Mouse (Mus musculus) Patski (cell line): Measurements from ENCODE around the gene Cyp11a1. TPM values are rescaled to one million over a fixed set of nuclear protein-coding genes. Genes with fewer than 3 reads are reported as not detected.

Experiments
- ATAC-seq: fragments of 100-300 bp; one replicate; pipeline ENCODE4 v1.8.0; 2021
- CTCF ChIA-PET: fragments of 350-600 bp; sonication (Branson Sonifier 250); formaldehyde crosslinking; loops from one replicate; lab custom pipeline; 2022; ENCODE audit warnings: inconsistent platforms; lab: Charles Lee
- POLR2A ChIA-PET: fragments of 350-600 bp; sonication (Branson Sonifier 250); formaldehyde crosslinking; loops from one replicate; lab custom pipeline; 2022; ENCODE audit warnings: antibody characterized with exemption, inconsistent platforms; lab: Charles Lee
- DNase-seq: peaks from one replicate; pipeline ENCODE4 v3.0.0-alpha.2; 2011; ENCODE audit warnings: low read depth, low spot score
- H3K27me3 ChIP-seq: fragments of 371-371 bp; one replicate; pipeline ENCODE4 v1.5.1; 2021
- CTCF ChIP-seq: fragments of 100-300 bp; IDR thresholded peaks from one replicate; pipeline ENCODE4 v1.5.1; 2021
- in situ Hi-C: fragments of 300-500 bp; cut with MboI; formaldehyde crosslinking; loops from 3 replicates; pipeline ENCODE4 v1.11.1; 2018; ENCODE audit warnings: low pct_unique_long_range_greater_than_20kb, mixed read lengths
- polyA plus RNA-seq: library from polyadenylated mRNA; unstranded; gene quantifications from one replicate; pipeline ENCODE4 v1.2.3, GENCODE M21; 2021

Cyp11a1 gene
- polyA plus RNA-seq: 0.13 TPM

GRCm38 (mm10) chr9:58005753-58006461 is at the start of gene Cyp11a1:
TSS of gene Cyp11a1 (plus strand) at chr9:58006411.
- DNase-seq (no peak), ATAC-seq (no peak)
- peaks cover 1% of the 10 kb centered on the region for H3K27me3 ChIP-seq
- in situ Hi-C loops: no loop called here
- TF ChIP-seq CTCF: no peak
- CTCF ChIA-PET: no interaction called here
- POLR2A ChIA-PET: interaction anchor here (0.9 kb wide), 1 partner anchor 10 kb away, joined by 3 read pairs; no protein-coding TSS in a partner anchor

- DNase-seq (no peak), ATAC-seq (no peak)
- no peak for TF ChIP-seq CTCF
- no peaks in the 10 kb centered on the region for H3K27me3 ChIP-seq
- POLR2A ChIA-PET: interaction anchor here (0.9 kb wide), 1 partner anchor 25 kb away, joined by 4 read pairs; no protein-coding TSS in a partner anchor
- in situ Hi-C loops: no loop called here
- CTCF ChIA-PET: interaction anchor here (0.9 kb wide), 1 partner anchor 87 kb away, joined by 3 read pairs; no protein-coding TSS in a partner anchor
Measured at GRCm38 (mm10) chr9:57956838-57957236, 49.4 kb upstream of the Cyp11a1 start.

DNA sequence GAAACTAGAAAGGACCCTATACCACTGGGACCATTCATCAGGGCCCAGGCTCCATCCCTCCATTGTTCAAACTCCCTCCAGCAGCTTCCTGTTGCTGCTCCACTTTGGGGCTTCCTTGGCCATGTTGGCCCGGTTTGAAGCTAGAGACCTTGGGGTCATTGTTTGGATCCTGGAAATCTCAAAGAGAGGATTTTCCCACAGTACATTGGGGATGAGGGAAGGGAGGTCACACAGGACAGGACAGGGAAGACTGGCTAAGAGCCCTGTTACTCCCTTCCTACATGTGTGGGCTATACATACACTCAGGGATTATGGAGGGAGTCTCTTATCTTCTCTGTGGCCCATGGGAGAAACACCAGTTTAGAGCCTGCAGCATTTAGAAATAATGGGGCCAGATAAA is 47.6 kb upstream of the Cyp11a1 start:
- H3K27me3 ChIP-seq: no peaks in the 10 kb centered on the region
- ATAC-seq (no peak), DNase-seq (no peak)
- ChIA-PET CTCF (interaction anchor here (1.1 kb wide), 1 partner anchor 19 kb away, joined by 5 read pairs; the partner anchor contains the start of gene Sema7a), POLR2A (no interaction called here)
- in situ Hi-C loops: no loop called here
- TF ChIP-seq CTCF: no peak

DNA sequence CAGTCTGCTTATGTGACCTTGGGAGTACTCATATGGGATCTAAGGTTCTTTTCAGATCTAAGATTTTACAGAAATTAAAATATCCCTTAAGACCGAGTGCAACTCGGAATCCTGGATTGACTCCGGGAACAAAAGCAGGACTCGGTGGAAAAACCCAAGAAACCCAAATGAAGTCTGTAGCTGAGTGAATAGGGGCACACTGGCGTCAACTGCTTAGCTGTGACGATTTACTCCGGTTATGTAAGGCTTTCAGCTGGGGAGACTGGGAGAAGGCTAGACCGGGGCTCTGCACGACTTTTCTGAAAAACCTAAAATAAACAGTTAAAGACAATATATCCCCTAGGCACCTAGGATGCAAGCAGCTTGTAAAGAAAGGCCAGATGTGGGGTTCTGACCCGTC is 46.8 kb upstream of the Cyp11a1 start:
- ATAC-seq (no peak), DNase-seq (no peak)
- H3K27me3 ChIP-seq: no peaks in the 10 kb centered on the region
- in situ Hi-C loops: no loop called here
- CTCF ChIA-PET: interaction anchor here (1.1 kb wide), 1 partner anchor 20 kb away, joined by 5 read pairs; the partner anchor contains the start of gene Sema7a
- POLR2A ChIA-PET: no interaction called here
- no peak for TF ChIP-seq CTCF

DNA sequence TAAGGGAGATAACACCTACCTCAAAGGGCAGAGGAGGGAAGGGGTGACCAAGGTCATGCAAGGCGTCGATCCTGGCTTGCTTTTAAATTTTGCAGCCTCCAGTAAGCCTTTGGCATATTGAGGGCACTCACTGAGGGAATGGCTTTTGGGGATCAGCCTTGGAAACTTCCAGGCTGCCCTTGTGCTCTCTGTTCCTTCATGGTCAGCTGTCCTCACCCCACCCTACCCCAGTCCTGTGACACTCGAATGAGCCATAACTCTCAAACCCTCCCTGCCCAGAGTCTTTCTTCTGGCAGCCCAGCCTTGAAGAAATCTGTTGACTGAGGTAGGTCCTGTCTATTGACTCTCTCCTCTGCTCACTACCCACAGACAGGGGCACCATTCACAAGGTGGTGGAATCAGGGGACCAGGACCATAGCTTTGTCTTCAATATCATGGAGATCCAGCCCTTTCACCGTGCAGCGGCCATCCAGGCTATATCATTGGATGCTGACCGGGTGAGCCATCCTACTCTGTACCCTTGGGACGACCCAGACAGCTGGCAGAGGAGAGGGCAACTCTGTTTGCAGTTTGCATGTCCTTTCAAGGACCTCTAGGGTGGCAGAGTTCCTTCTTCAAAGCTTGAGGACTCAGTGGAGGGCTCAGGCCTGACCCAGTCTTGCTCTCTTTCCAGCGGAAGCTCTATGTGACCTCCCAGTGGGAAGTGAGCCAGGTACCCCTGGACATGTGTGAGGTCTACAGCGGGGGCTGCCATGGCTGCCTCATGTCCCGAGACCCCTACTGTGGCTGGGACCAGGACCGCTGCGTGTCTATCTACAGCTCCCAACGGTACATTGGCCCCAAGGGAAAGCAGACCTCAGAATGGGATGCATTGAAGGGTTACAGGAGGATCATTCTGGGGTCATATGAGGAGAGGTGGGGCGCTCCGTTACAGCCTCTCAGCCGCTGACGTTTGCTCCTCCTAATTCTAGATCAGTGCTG is 46.0 kb upstream of the Cyp11a1 start:
- DNase-seq (no peak), ATAC-seq (no peak)
- ChIA-PET POLR2A (no interaction called here), CTCF (interaction anchor here (1.0 to 1.1 kb wide), 3 partner anchors 20 to 31 kb away, joined by 3 to 5 read pairs (median 5); partner anchors contain the start of gene Sema7a)
- in situ Hi-C loops: no loop called here
- no peak for TF ChIP-seq CTCF
- H3K27me3 ChIP-seq: no peaks in the 10 kb centered on the region

DNA sequence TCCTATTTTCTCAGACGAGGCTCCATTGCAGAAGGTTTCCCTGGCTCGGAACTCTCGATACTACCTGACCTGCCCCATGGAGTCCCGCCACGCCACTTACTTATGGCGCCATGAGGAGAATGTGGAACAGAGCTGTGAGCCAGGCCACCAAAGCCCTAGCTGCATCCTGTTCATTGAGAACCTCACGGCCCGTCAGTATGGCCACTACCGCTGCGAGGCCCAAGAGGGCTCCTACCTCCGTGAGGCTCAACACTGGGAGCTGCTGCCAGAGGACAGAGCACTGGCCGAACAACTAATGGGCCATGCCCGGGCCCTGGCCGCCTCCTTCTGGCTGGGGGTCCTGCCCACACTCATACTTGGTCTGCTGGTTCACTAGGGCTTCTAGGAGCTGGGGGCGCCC is 45.0 kb upstream of the Cyp11a1 start:
- no peak for TF ChIP-seq CTCF
- DNase-seq: no peak
- CTCF ChIA-PET: interaction anchor here (1.0 kb wide), 1 partner anchor 30 kb away, joined by 3 read pairs; no protein-coding TSS in a partner anchor
- no peak for ATAC-seq
- POLR2A ChIA-PET: interaction anchor here (0.6 kb wide), 1 partner anchor 8 kb away, joined by 3 read pairs; no protein-coding TSS in a partner anchor
- in situ Hi-C loops: no loop called here
- H3K27me3 ChIP-seq: no peaks in the 10 kb centered on the region

DNA sequence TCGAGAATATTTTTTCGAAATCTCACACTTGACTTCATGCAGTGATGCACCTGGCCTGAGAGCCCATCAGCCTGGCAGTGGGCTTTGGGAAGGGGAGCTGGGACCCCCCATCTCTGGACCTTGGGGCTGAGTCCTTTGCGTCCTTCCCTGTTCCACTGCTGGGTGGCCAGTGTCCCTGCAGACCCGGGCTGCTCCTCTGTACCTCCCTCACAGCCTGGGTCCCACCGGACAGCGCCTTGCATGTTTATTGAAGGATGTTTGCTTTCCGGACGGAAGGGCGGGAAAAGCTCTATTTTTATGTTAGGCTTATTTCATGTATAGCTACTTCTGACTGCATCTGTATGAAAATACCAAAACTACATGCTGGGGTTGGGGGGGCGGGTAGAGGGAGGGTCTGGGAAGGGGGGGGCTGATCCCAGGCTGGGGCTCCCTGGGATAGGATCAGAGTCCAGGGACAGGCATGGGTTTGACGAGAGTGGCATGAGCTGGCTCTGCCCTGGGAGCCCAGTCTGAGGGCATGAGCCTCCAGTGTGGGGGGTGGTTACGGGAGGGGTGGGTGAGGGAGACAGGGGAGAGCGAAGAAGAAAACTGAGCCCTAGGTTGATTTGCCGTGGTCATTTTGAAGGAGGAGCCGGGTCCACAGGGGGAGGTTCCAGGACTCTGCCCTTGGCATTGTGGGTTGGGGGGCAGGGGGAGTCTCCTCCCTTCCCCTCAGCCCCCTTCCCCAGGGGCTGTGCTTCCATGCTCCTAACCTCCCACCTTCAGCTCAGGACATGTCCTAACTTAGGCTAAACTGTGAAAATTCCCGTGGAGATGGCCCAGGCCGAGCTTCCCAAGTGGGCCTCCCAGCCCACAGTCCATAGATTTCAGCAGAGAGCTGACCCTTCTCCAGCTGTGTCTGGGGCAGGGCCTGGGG is 44.1 kb upstream of the Cyp11a1 start:
- no peaks in the 10 kb centered on the region for H3K27me3 ChIP-seq
- ChIA-PET CTCF (no interaction called here), POLR2A (no interaction called here)
- DNase-seq: no peak
- in situ Hi-C loops: no loop called here
- no peak for ATAC-seq
- TF ChIP-seq CTCF: no peak

- ATAC-seq (no peak), DNase-seq (no peak)
- POLR2A ChIA-PET: no interaction called here
- no peak for TF ChIP-seq CTCF
- no peaks in the 10 kb centered on the region for H3K27me3 ChIP-seq
- in situ Hi-C loops: no loop called here
- CTCF ChIA-PET: no interaction called here
Measured at GRCm38 (mm10) chr9:57963249-57963997, 42.8 kb upstream of the Cyp11a1 start.

- CTCF ChIA-PET: no interaction called here
- in situ Hi-C loops: no loop called here
- DNase-seq (no peak), ATAC-seq (no peak)
- no peaks in the 10 kb centered on the region for H3K27me3 ChIP-seq
- TF ChIP-seq CTCF: no peak
- POLR2A ChIA-PET: no interaction called here
Measured at GRCm38 (mm10) chr9:57963998-57964395, 42.2 kb upstream of the Cyp11a1 start.
